Mouse (Mus musculus) right cerebral cortex, postnatal 14 days (tissue): Measurements from ENCODE around the gene Olfr155.

ENCODE experiments used
- DNase-seq: peaks from one replicate; pipeline ENCODE4 v3.0.0; 2022

Olfr155 gene

GRCm38 (mm10) chr4:43851265-43851664 lies at the start of gene Olfr155:
Gene Olfr155, plus strand, starts transcription at chr4:43851565.
- DNase-seq = no peak

DNA sequence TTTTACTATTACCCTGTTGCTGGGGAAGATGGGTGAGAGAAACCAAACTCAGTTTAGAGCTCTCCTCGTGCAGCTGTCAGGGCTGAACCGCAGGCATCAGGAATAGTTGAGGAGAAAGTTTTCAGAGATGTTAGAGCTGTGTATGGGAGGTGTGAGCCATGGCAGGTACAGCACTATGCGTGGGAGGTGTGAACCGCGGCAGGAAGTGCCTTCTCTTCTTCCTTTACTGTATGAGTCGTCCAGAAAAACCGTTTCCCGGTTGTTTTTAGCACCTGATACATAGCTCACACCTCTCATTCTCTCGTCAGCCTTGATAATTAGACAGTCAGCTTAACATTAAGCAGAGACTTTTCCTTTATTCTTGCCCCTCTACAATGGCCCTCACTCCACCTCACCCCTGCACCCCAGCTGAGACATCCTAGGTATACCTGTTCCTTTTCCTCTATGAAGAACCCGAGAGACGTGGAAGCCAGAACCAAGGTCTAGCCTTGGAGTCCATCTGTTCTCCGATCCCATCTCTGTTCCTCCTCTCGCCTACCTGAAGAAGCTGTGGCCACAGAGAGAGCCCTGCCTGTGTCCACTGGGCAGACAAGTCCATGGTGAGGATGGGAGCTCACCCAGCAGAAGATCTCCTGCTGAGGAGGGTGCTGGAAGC lies 28.3 kb upstream of the Olfr155 start:
- no peak for DNase-seq

DNA sequence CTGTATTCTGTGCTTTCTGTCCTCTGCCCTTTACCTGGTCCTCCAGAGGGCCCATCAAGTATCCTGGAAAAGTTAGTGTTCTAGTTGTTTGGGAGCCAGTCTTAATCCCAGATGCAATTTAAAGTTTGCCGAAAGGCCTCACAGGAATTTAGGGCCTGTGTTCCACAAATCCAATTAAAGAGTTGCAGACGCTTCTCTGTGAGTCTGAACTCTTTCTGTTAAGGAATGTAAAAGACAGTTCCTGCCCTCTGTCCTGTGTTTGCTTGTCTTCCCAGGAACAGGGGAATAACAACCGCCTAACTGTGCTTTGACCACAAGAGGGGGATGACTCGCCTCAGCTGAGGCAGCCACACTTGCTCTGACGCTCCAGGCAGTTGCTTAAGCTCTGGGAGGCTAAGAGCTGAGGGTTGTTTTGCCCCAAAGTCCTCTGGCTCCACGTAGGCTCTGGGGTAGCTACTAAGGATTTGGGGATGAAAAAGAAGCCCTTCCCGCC lies 27.5 kb upstream of the Olfr155 start, which contains the start of gene Olfr156:
Gene Olfr156, minus strand, starts transcription at position 51 of the 493 bp plus-strand sequence.
- DNase-seq = peak; percentile 17

GRCm38 (mm10) chr4:43828806-43829205 lies 22.6 kb upstream of the Olfr155 start:
- no peak for DNase-seq

GRCm38 (mm10) chr4:43832031-43832430 lies 19.3 kb upstream of the Olfr155 start:
- DNase-seq = no peak

- DNase-seq = no peak
These were observed 17.6 kb upstream of the Olfr155 start for GRCm38 (mm10) chr4:43833752-43834151.

DNA sequence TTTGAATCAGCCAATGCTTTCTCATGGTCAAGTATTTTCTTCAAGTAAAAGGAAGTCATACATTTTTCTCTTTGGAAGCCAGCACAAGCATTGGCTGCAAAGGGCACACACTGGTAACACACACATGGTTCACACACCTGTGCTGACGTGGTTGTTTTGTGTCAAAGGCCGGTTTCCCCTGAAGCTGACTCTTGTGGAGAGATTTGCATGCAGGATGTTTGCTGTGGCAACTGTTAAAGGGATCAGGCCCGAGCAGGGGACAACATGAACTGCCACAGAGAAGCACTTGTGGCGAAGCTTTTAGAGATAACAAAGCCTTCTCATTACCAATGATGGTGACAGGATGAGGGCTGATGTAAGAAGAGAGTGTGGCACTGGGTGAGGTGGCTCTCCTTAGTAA lies 16.6 kb upstream of the Olfr155 start:
- DNase-seq = no peak

GRCm38 (mm10) chr4:43838326-43838725 lies 13.0 kb upstream of the Olfr155 start:
- DNase-seq = no peak

- DNase-seq = no peak
These were observed 11.3 kb upstream of the Olfr155 start, which contains the start of gene Olfr157 for GRCm38 (mm10) chr4:43840101-43840500. Gene Olfr157, minus strand, starts transcription at chr4:43840201.

GRCm38 (mm10) chr4:43854101-43854500 lies 2.7 kb downstream of the Olfr155 start:
- no peak for DNase-seq

DNA sequence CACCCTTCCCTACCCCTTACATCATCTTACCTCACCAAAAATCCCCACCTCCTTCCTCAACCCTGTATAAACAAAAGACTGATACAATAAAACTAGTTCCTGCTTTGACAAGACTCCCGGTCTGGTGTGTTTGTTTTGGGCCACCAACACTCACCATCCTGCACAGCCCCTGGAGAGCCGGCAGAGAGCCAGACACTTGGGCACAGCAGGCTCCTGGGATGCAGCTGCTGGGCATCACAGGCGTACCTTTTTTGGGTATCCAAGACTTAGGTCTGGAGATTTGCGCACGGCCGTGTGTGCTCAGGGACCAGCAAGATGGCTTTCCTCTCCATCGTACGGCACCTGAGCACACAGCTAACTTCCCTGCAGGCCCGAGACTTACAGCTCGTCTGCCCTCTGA lies 8.5 kb downstream of the Olfr155 start:
- no peak for DNase-seq

GRCm38 (mm10) chr4:43860744-43861519 lies 9.6 kb downstream of the Olfr155 start:
- DNase-seq = peak; percentile 74

DNA sequence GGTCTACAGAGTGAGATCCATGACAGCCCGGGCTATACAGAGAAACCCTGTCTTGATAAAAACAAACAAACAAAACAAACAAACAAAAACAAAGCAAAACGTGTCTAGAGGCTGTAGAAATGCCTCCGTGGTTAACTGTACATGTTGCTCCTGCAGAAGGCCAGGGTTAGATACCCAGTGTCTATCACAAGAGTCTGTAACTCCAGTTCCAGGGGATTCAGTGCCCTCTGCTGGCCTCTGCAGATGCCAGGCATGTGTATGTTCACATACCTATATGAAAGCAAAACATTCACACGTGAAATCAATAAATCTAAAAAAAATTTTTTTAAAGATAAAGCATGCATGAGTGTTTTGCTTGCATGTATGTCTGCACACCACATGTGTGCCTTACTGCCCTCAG lies 11.9 kb downstream of the Olfr155 start:
- DNase-seq = no peak

- DNase-seq = no peak
These were observed 18.5 kb downstream of the Olfr155 start for GRCm38 (mm10) chr4:43869821-43870220.

- DNase-seq = no peak
These were observed 23.1 kb downstream of the Olfr155 start for GRCm38 (mm10) chr4:43874501-43874900.

GRCm38 (mm10) chr4:43875160-43875918 lies 24.0 kb downstream of the Olfr155 start, which contains the start of gene Reck:
Gene Reck, plus strand, starts transcription at chr4:43875530.
- peak; percentile 81 for DNase-seq

GRCm38 (mm10) chr4:43875919-43876411 lies 24.6 kb downstream of the Olfr155 start:
- DNase-seq = peak; percentile 12

DNA sequence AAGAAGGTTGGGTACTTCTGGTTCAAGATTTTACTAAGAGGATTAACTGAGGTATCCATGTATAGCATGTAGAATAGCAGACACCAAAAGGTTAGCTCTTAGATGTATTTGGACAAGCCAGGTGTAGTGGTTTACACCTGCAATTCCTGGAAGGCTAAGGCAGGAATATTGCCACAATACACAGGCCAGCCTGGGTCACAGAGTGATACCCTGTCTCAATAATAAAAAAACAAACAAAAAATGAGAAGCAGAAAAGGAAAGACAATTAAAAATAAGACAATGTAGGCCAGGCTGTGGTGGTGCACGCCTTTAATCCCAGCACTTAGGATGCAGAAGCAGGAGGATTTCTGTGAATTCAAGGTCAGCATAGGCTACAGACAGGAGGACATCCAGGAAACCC lies 25.9 kb downstream of the Olfr155 start:
- DNase-seq = no peak

GRCm38 (mm10) chr4:43878121-43878776 lies 26.9 kb downstream of the Olfr155 start:
- no peak for DNase-seq

GRCm38 (mm10) chr4:43879566-43879965 lies 28.2 kb downstream of the Olfr155 start:
- no peak for DNase-seq

- no peak for DNase-seq
These were observed 32.8 kb downstream of the Olfr155 start for GRCm38 (mm10) chr4:43884196-43884595.

- no peak for DNase-seq
These were observed 39.9 kb downstream of the Olfr155 start for GRCm38 (mm10) chr4:43891247-43891646.
